Mouse (Mus musculus): ENCODE measurements at regions not wholly inside any gene's neighbourhood (a gene's known extent, or its start where the extent isn't known, plus 50 kb on each side); places are given as distances from the start of the nearest gene placed in this dataset.
A peak's percentile ranks its signal among the peaks of the same experiment; 100 is the strongest.
"Not testable (repeated sequence)": the region's sequence is repeated elsewhere in the genome, so short reads cannot be mapped to it uniquely, and the experiment has no call there.

DNA sequence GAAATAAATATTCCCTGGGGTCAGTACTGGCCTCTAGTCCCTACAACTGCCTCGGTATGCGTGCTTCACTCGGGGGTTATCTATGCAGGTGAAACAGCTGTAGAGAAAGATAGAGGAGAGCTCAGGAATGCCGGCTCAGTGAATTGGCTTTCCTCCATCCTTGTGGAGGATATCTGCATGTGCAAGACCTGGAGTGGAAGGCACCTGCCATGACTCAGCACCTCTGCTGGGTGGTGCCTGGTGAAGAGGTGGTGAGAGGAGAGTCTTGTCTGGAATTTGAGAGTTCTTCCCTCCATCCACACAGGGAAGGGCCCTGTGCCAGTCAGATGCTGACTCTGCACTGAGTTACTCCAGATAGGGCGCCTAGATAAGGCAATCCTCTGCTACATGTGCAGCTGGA lies 152.4 kb upstream of the Bcor start:
- H3K9ac ChIP-seq (ENCODE audit: low read depth, low read length): no peak overlapping the region
- H3K27me3 ChIP-seq (ENCODE audit: control insufficient read depth, insufficient read depth, low read depth, low read length): no peaks in the 10 kb centered on the region; the same call in 1 of the 2 replicates
- peak overlapping the region; percentile 42; the same call in 1 of the 2 replicates for H3K4me2 ChIP-seq (ENCODE audit: low read depth, low read length)
- H3K36me3 ChIP-seq (ENCODE audit: control insufficient read depth, insufficient read depth): no peaks in the 10 kb centered on the region
- no peaks in the 10 kb centered on the region for H3K9me3 ChIP-seq (replicated peaks; ENCODE audit: control insufficient read depth, low read length)
- 27% methylated on average over 5 of the region's 5 CpGs for WGBS (ENCODE audit: insufficient replicate concordance)
- H3K4me3 ChIP-seq (ENCODE audit: low read depth, low read length): no peak overlapping the region
- H3K4me1 ChIP-seq (ENCODE audit: control insufficient read depth, low read depth, low read length): peaks cover 6% of the 10 kb centered on the region
- H3K27ac ChIP-seq (ENCODE audit: low read length): peak overlapping the region; percentile 78
- peak; percentile 91 for ATAC-seq (ENCODE audit: low read depth)

DNA sequence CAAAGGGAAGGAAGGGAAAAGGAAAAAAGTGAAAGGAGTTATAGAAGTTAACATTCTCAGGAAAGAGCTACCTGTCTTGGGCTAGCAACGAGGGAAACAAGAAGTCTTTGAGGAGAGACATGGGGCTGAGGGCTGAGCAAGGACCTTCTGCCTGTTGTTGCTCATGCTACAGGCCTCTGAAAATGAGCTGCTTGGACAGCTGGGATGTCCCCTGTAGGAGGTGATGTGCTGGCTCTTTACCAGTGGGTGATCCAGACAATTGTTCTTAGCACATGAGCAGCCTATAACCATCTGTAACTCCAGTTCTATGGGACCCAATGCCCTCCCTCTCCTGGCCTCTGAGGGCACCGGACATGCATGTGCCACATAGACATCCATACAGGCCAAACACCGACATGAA lies 155.5 kb upstream of the Bcor start:
- no peak overlapping the region for H3K27ac ChIP-seq (ENCODE audit: low read length)
- 71% methylated on average over 3 of the region's 3 CpGs for WGBS (ENCODE audit: insufficient replicate concordance)
- no peaks in the 10 kb centered on the region for H3K36me3 ChIP-seq (ENCODE audit: control insufficient read depth, insufficient read depth)
- no peak overlapping the region for H3K4me3 ChIP-seq (ENCODE audit: low read depth, low read length)
- ATAC-seq (ENCODE audit: low read depth): no peak
- H3K9me3 ChIP-seq (replicated peaks; ENCODE audit: control insufficient read depth, low read length): no peaks in the 10 kb centered on the region
- no peak overlapping the region for H3K9ac ChIP-seq (ENCODE audit: low read depth, low read length)
- H3K4me1 ChIP-seq (ENCODE audit: control insufficient read depth, low read depth, low read length): peaks cover 11% of the 10 kb centered on the region
- H3K4me2 ChIP-seq (ENCODE audit: low read depth, low read length): no peak overlapping the region
- no peaks in the 10 kb centered on the region for H3K27me3 ChIP-seq (ENCODE audit: control insufficient read depth, insufficient read depth, low read depth, low read length)

- not testable (repeated sequence) for H3K9me3 ChIP-seq (replicated peaks; ENCODE audit: control insufficient read depth, low read length); H3K27ac ChIP-seq (ENCODE audit: low read length); H3K4me3 ChIP-seq (ENCODE audit: low read depth, low read length); H3K4me2 ChIP-seq (ENCODE audit: low read depth, low read length); H3K4me1 ChIP-seq (ENCODE audit: control insufficient read depth, low read depth, low read length); H3K27me3 ChIP-seq (ENCODE audit: control insufficient read depth, insufficient read depth, low read depth, low read length); H3K9ac ChIP-seq (ENCODE audit: low read depth, low read length); H3K36me3 ChIP-seq (ENCODE audit: control insufficient read depth, insufficient read depth)
- peak; percentile 53 for ATAC-seq (ENCODE audit: low read depth)
- WGBS (ENCODE audit: insufficient replicate concordance): 59% methylated on average over 2 of the region's 2 CpGs
These were observed 157.3 kb upstream of the Bcor start for GRCm38 (mm10) chrX:12317488-12317887.

- Histone ChIP-seq H3K27me3 (ENCODE audit: control insufficient read depth, insufficient read depth, low read depth, low read length) (no peaks in the 10 kb centered on the region), H3K4me3 (ENCODE audit: low read depth, low read length) (no peak overlapping the region), H3K36me3 (ENCODE audit: control insufficient read depth, insufficient read depth) (no peaks in the 10 kb centered on the region), H3K4me2 (ENCODE audit: low read depth, low read length) (no peak overlapping the region), H3K9me3 (replicated peaks; ENCODE audit: control insufficient read depth, low read length) (no peaks in the 10 kb centered on the region), H3K27ac (ENCODE audit: low read length) (no peak overlapping the region), H3K9ac (ENCODE audit: low read depth, low read length) (no peak overlapping the region), H3K4me1 (ENCODE audit: control insufficient read depth, low read depth, low read length) (peaks cover 5% of the 10 kb centered on the region; the same call in 1 of the 2 replicates)
- no peak for ATAC-seq (ENCODE audit: low read depth)
- 44% methylated on average over 3 of the region's 4 CpGs for WGBS (ENCODE audit: insufficient replicate concordance)
These were observed 158.9 kb upstream of the Bcor start for GRCm38 (mm10) chrX:12318848-12319651.

GRCm38 (mm10) chrX:12322453-12322852 lies 162.3 kb upstream of the Bcor start:
- Histone ChIP-seq H3K27me3 (ENCODE audit: control insufficient read depth, insufficient read depth, low read depth, low read length) (no peaks in the 10 kb centered on the region), H3K4me3 (ENCODE audit: low read depth, low read length) (no peak overlapping the region), H3K9me3 (replicated peaks; ENCODE audit: control insufficient read depth, low read length) (no peaks in the 10 kb centered on the region), H3K9ac (ENCODE audit: low read depth, low read length) (no peak overlapping the region), H3K27ac (ENCODE audit: low read length) (peak overlapping the region; percentile 37; the same call in 1 of the 2 replicates), H3K4me1 (ENCODE audit: control insufficient read depth, low read depth, low read length) (peaks cover 5% of the 10 kb centered on the region; the same call in 1 of the 2 replicates), H3K36me3 (ENCODE audit: control insufficient read depth, insufficient read depth) (no peaks in the 10 kb centered on the region), H3K4me2 (ENCODE audit: low read depth, low read length) (no peak overlapping the region)
- ATAC-seq (ENCODE audit: low read depth): peak; percentile 59
- WGBS (ENCODE audit: insufficient replicate concordance): 64% methylated on average over 1 of the region's 1 CpGs

DNA sequence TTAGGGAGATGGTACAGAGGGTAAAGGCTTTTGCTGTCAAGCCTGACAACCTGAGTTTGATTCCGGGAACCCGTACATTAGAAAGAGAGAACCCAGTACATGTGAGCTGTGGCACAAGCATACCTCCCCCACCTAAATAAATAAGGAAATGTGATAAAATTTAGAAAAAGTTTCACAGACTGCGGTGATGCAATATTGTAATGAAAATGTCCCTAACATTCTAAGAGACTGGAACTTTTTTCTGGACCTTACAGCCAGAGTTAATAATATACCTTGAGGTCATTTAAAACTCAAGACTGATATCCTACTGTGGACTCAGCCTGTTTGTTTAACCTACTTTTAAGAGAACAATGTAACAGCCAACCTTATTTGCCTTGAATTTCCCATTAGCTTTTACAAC lies 163.1 kb upstream of the Bcor start:
- no peaks in the 10 kb centered on the region for H3K27me3 ChIP-seq (ENCODE audit: control insufficient read depth, insufficient read depth, low read depth, low read length)
- 60% methylated on average over 3 of the region's 3 CpGs for WGBS (ENCODE audit: insufficient replicate concordance)
- peak; percentile 73 for ATAC-seq (ENCODE audit: low read depth)
- H3K4me3 ChIP-seq (ENCODE audit: low read depth, low read length): no peak overlapping the region
- H3K4me2 ChIP-seq (ENCODE audit: low read depth, low read length): no peak overlapping the region
- no peaks in the 10 kb centered on the region for H3K9me3 ChIP-seq (replicated peaks; ENCODE audit: control insufficient read depth, low read length)
- 0 out of 2 replicates have a peak overlapping the region, but pooled peaks have one; percentile 37 for H3K27ac ChIP-seq (ENCODE audit: low read length)
- peaks cover 5% of the 10 kb centered on the region; the same call in 1 of the 2 replicates for H3K4me1 ChIP-seq (ENCODE audit: control insufficient read depth, low read depth, low read length)
- no peak overlapping the region for H3K9ac ChIP-seq (ENCODE audit: low read depth, low read length)
- no peaks in the 10 kb centered on the region for H3K36me3 ChIP-seq (ENCODE audit: control insufficient read depth, insufficient read depth)

DNA sequence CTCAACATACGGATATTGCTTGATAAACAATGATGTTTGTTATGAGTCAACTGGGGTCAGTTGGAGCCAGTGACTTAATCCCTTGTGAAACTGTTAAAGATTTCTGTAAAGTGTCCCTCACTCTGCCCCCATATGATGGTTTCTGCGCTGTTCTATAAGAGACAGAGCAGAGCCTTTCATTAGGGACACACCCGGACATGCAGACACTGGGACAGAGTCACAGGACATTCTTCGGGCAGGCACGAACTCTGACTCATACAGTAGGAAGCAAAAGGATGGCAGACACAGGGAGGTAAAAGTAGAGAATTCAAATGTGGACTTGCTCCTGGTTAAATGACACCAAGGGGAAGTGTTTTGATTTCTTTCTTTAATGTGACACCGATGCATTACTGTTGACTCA lies 163.7 kb upstream of the Bcor start:
- no peak for ATAC-seq (ENCODE audit: low read depth)
- H3K27ac ChIP-seq (ENCODE audit: low read length): no peak overlapping the region
- 64% methylated on average over 6 of the region's 6 CpGs for WGBS (ENCODE audit: insufficient replicate concordance)

DNA sequence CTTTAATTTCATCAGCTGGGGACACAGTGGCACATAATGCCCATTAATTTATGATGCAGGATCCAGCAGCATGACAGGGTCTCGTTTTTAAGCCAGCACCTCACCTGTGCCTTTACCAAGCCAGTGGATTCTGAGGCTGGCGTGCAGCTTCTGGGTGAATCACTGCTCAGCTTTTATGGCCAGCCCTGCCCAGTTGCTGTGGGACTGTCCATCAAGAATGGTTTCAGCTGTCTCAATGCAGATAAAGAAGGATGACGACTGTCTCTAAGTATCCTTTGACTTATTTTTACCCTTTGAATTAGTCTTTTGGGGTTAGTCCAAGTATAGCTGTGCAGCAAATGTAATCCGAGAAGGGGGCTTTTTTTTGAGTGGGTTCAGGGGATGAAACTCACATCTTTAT lies 167.3 kb upstream of the Bcor start:
- Histone ChIP-seq H3K4me2 (ENCODE audit: low read depth, low read length) (no peak overlapping the region), H3K27me3 (ENCODE audit: control insufficient read depth, insufficient read depth, low read depth, low read length) (no peaks in the 10 kb centered on the region), H3K4me3 (ENCODE audit: low read depth, low read length) (no peak overlapping the region), H3K4me1 (ENCODE audit: control insufficient read depth, low read depth, low read length) (no peaks in the 10 kb centered on the region), H3K36me3 (ENCODE audit: control insufficient read depth, insufficient read depth) (no peaks in the 10 kb centered on the region), H3K9ac (ENCODE audit: low read depth, low read length) (no peak overlapping the region), H3K9me3 (replicated peaks; ENCODE audit: control insufficient read depth, low read length) (no peaks in the 10 kb centered on the region), H3K27ac (ENCODE audit: low read length) (no peak overlapping the region)
- 51% methylated on average over 4 of the region's 4 CpGs for WGBS (ENCODE audit: insufficient replicate concordance)
- no peak for ATAC-seq (ENCODE audit: low read depth)

More for the DNA sequence above, 163.7 kb upstream of the Bcor start:
- H3K4me2 ChIP-seq (ENCODE audit: low read depth, low read length): no peak overlapping the region
- peaks cover 4% of the 10 kb centered on the region; the same call in 1 of the 2 replicates for H3K4me1 ChIP-seq (ENCODE audit: control insufficient read depth, low read depth, low read length)
- no peaks in the 10 kb centered on the region for H3K36me3 ChIP-seq (ENCODE audit: control insufficient read depth, insufficient read depth)
- H3K9ac ChIP-seq (ENCODE audit: low read depth, low read length): no peak overlapping the region
- H3K27me3 ChIP-seq (ENCODE audit: control insufficient read depth, insufficient read depth, low read depth, low read length): no peaks in the 10 kb centered on the region
- H3K4me3 ChIP-seq (ENCODE audit: low read depth, low read length): no peak overlapping the region
- H3K9me3 ChIP-seq (replicated peaks; ENCODE audit: control insufficient read depth, low read length): no peaks in the 10 kb centered on the region

GRCm38 (mm10) chrX:12340561-12340960 lies 180.4 kb upstream of the Bcor start:
- H3K4me3 ChIP-seq (ENCODE audit: low read depth, low read length): no peak overlapping the region
- H3K4me2 ChIP-seq (ENCODE audit: low read depth, low read length): no peak overlapping the region
- H3K9ac ChIP-seq (ENCODE audit: low read depth, low read length): no peak overlapping the region
- no peaks in the 10 kb centered on the region for H3K36me3 ChIP-seq (ENCODE audit: control insufficient read depth, insufficient read depth)
- H3K27me3 ChIP-seq (ENCODE audit: control insufficient read depth, insufficient read depth, low read depth, low read length): no peaks in the 10 kb centered on the region
- H3K4me1 ChIP-seq (ENCODE audit: control insufficient read depth, low read depth, low read length): no peaks in the 10 kb centered on the region
- ATAC-seq (ENCODE audit: low read depth): no peak
- H3K9me3 ChIP-seq (replicated peaks; ENCODE audit: control insufficient read depth, low read length): no peaks in the 10 kb centered on the region
- no peak overlapping the region for H3K27ac ChIP-seq (ENCODE audit: low read length)
- WGBS (ENCODE audit: insufficient replicate concordance): 69% methylated on average over 9 of the region's 9 CpGs
